Mouse (Mus musculus): Measurements from ENCODE around the gene Fto. TPM values are rescaled to one million over a fixed set of nuclear protein-coding genes. Genes with fewer than 3 reads are reported as not detected.

Fto gene
- polyA plus RNA-seq, 1 experiment = 11.9 TPM

DNA sequence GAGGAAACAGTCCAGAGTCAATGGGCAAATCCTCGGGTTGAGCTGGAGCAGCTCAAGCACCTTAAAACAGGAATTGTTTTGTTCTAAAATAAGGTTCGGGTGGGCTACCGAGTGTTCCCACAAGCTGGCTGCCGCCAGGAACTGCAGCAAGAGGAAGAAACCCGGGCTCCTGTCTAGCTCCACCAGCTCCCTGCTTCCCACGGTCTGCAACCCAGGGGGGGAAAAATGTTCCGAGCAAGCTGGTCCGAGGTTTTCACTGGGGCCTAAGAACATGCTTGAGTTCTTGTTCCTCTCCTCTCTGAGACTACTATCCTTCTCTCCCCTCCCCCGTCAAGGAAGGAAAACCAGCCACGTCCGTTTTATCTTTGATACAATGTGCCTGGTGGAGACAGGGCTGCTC is 256.5 kb downstream of the Fto start:
- Histone ChIP-seq H3K4me3 (ENCODE audit: extremely low read depth, insufficient read depth, insufficient read length) (no peak overlapping the region), H3K27ac (ENCODE audit: insufficient read depth, low read length) (no peak overlapping the region), H3K4me1 (ENCODE audit: control insufficient read depth, insufficient read depth, insufficient read length) (no peaks in the 10 kb centered on the region), H3K27me3 (ENCODE audit: control insufficient read depth, insufficient read depth, low read length) (no peaks in the 10 kb centered on the region), H3K36me3 (ENCODE audit: control insufficient read depth, insufficient read depth, low read length) (no peaks in the 10 kb centered on the region)
- DNase-seq (ENCODE audit: low read depth in 1 of 2, low spot score in 2 of 2) = no peak
- no peak for TF ChIP-seq POLR2A (IDR thresholded peaks at IDR 0.05; ENCODE audit: low read depth, low read length)
- no peak for TF ChIP-seq CTCF (IDR thresholded peaks at IDR 0.05; ENCODE audit: extremely low read depth, insufficient read depth, insufficient read length, insufficient replicate concordance)
- 68% methylated on average over 11 of the region's 11 CpGs for WGBS

DNA sequence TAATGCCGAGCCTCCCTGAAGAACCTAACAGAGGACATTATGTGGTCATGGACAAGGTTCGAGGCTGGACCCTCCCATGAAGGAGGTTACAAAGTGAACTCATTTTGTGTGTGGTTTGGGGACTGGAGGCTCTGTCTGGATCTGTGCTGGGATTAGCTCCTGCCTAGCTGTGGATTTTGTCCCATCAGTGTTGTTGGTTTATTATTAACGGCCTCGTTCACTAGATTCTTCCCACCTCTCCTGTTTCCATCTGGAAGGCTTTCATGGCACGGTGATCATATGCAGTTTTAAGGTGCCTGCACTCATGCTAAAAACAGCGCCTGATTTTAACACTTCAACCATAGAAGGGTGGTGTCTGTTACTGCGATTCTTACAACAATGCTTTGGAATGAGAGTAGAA is 257.5 kb downstream of the Fto start:
- no peak for DNase-seq (ENCODE audit: low read depth in 1 of 2, low spot score in 2 of 2)
- H3K4me1 ChIP-seq (ENCODE audit: control insufficient read depth, insufficient read depth, insufficient read length) = no peaks in the 10 kb centered on the region
- H3K36me3 ChIP-seq (ENCODE audit: control insufficient read depth, insufficient read depth, low read length) = no peaks in the 10 kb centered on the region
- TF ChIP-seq POLR2A (IDR thresholded peaks at IDR 0.05; ENCODE audit: low read depth, low read length) (no peak), CTCF (IDR thresholded peaks at IDR 0.05; ENCODE audit: extremely low read depth, insufficient read depth, insufficient read length, insufficient replicate concordance) (no peak)
- no peak overlapping the region for H3K27ac ChIP-seq (ENCODE audit: insufficient read depth, low read length)
- 94% methylated on average over 7 of the region's 7 CpGs for WGBS
- H3K27me3 ChIP-seq (ENCODE audit: control insufficient read depth, insufficient read depth, low read length) = no peaks in the 10 kb centered on the region
- no peak overlapping the region for H3K4me3 ChIP-seq (ENCODE audit: extremely low read depth, insufficient read depth, insufficient read length)

DNA sequence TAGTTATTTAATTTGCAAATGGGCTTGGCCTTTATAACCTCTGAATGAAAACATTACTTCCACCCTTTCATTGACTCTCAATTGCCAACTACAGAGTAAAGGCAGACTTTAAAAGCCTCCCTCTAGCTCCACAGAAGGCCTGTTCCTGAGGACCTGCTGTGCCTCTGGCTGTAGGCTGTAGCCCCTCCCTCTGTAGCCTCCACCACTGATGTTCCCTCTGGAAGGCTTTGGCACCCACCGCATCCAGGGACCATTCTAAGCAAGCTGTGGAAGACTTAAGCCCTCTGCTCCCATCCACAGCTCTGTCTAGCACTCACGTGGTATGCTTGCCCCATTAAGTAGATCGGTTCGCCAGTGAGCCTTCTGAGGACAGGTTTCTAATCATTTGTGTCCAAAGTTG is 258.7 kb downstream of the Fto start:
- no peak overlapping the region for H3K27ac ChIP-seq (ENCODE audit: insufficient read depth, low read length)
- no peaks in the 10 kb centered on the region for H3K27me3 ChIP-seq (ENCODE audit: control insufficient read depth, insufficient read depth, low read length)
- 92% methylated on average over 4 of the region's 4 CpGs for WGBS
- no peak for DNase-seq (ENCODE audit: low read depth in 1 of 2, low spot score in 2 of 2)
- H3K4me3 ChIP-seq (ENCODE audit: extremely low read depth, insufficient read depth, insufficient read length) = no peak overlapping the region
- no peaks in the 10 kb centered on the region for H3K36me3 ChIP-seq (ENCODE audit: control insufficient read depth, insufficient read depth, low read length)
- no peaks in the 10 kb centered on the region for H3K4me1 ChIP-seq (ENCODE audit: control insufficient read depth, insufficient read depth, insufficient read length)
- TF ChIP-seq POLR2A (IDR thresholded peaks at IDR 0.05; ENCODE audit: low read depth, low read length) (no peak), CTCF (IDR thresholded peaks at IDR 0.05; ENCODE audit: extremely low read depth, insufficient read depth, insufficient read length, insufficient replicate concordance) (no peak)

- 89% methylated on average over 4 of the region's 4 CpGs for WGBS
- TF ChIP-seq POLR2A (IDR thresholded peaks at IDR 0.05; ENCODE audit: low read depth, low read length) (no peak), CTCF (IDR thresholded peaks at IDR 0.05; ENCODE audit: extremely low read depth, insufficient read depth, insufficient read length, insufficient replicate concordance) (no peak)
- no peak for DNase-seq (ENCODE audit: low read depth in 1 of 2, low spot score in 2 of 2)
- H3K27ac ChIP-seq (ENCODE audit: insufficient read depth, low read length) = no peak overlapping the region
- no peaks in the 10 kb centered on the region for H3K36me3 ChIP-seq (ENCODE audit: control insufficient read depth, insufficient read depth, low read length)
- H3K4me1 ChIP-seq (ENCODE audit: control insufficient read depth, insufficient read depth, insufficient read length) = no peaks in the 10 kb centered on the region
- no peak overlapping the region for H3K4me3 ChIP-seq (ENCODE audit: extremely low read depth, insufficient read depth, insufficient read length)
- no peaks in the 10 kb centered on the region for H3K27me3 ChIP-seq (ENCODE audit: control insufficient read depth, insufficient read depth, low read length)
These were observed 259.3 kb downstream of the Fto start for GRCm38 (mm10) chr8:91572630-91573029.

DNA sequence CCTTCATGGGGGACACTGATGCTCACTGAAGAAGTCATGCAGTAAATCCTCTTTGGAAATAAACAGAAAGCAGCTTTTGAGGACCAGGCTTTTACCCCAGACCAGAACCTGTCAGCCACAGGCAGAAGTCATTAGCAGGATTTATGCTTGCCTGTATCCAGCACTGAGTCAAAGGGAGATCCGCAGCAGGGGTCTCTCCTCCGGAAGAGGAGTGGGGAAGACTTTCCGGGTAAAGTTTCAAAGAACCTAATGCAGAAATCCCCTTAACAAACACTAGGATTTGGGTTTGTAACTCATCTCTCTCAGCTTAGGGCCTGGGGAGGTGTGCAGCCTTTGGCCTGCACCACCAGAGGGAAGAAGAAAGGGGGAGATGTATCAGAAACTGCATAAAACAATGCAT is 262.3 kb downstream of the Fto start:
- WGBS = 95% methylated on average over 3 of the region's 3 CpGs

GRCm38 (mm10) chr8:91576086-91576917 is 263.0 kb downstream of the Fto start:
- Histone ChIP-seq H3K4me3 (ENCODE audit: extremely low read depth, insufficient read depth, insufficient read length) (no peak overlapping the region), H3K36me3 (ENCODE audit: control insufficient read depth, insufficient read depth, low read length) (no peaks in the 10 kb centered on the region), H3K27me3 (ENCODE audit: control insufficient read depth, insufficient read depth, low read length) (no peaks in the 10 kb centered on the region), H3K4me1 (ENCODE audit: control insufficient read depth, insufficient read depth, insufficient read length) (no peaks in the 10 kb centered on the region), H3K27ac (ENCODE audit: insufficient read depth, low read length) (no peak overlapping the region)
- DNase-seq (ENCODE audit: low read depth in 1 of 2, low spot score in 2 of 2) = no peak
- 88% methylated on average over 17 of the region's 17 CpGs for WGBS
- TF ChIP-seq POLR2A (IDR thresholded peaks at IDR 0.05; ENCODE audit: low read depth, low read length) (no peak), CTCF (IDR thresholded peaks at IDR 0.05; ENCODE audit: extremely low read depth, insufficient read depth, insufficient read length, insufficient replicate concordance) (no peak)

More for the DNA sequence above, 262.3 kb downstream of the Fto start:
- H3K27me3 ChIP-seq (ENCODE audit: control insufficient read depth, insufficient read depth, low read length) = no peaks in the 10 kb centered on the region
- H3K27ac ChIP-seq (ENCODE audit: insufficient read depth, low read length) = no peak overlapping the region
- no peak for TF ChIP-seq CTCF (IDR thresholded peaks at IDR 0.05; ENCODE audit: extremely low read depth, insufficient read depth, insufficient read length, insufficient replicate concordance)
- no peak overlapping the region for H3K4me3 ChIP-seq (ENCODE audit: extremely low read depth, insufficient read depth, insufficient read length)
- H3K4me1 ChIP-seq (ENCODE audit: control insufficient read depth, insufficient read depth, insufficient read length) = no peaks in the 10 kb centered on the region
- no peak for DNase-seq (ENCODE audit: low read depth in 1 of 2, low spot score in 2 of 2)
- H3K36me3 ChIP-seq (ENCODE audit: control insufficient read depth, insufficient read depth, low read length) = no peaks in the 10 kb centered on the region

- TF ChIP-seq POLR2A (IDR thresholded peaks at IDR 0.05; ENCODE audit: low read depth, low read length) (no peak), CTCF (IDR thresholded peaks at IDR 0.05; ENCODE audit: extremely low read depth, insufficient read depth, insufficient read length, insufficient replicate concordance) (no peak)
- WGBS = 92% methylated on average over 6 of the region's 6 CpGs
- no peaks in the 10 kb centered on the region for H3K36me3 ChIP-seq (ENCODE audit: control insufficient read depth, insufficient read depth, low read length)
- no peaks in the 10 kb centered on the region for H3K4me1 ChIP-seq (ENCODE audit: control insufficient read depth, insufficient read depth, insufficient read length)
- no peaks in the 10 kb centered on the region for H3K27me3 ChIP-seq (ENCODE audit: control insufficient read depth, insufficient read depth, low read length)
- no peak overlapping the region for H3K4me3 ChIP-seq (ENCODE audit: extremely low read depth, insufficient read depth, insufficient read length)
- DNase-seq (ENCODE audit: low read depth in 1 of 2, low spot score in 2 of 2) = no peak
- H3K27ac ChIP-seq (ENCODE audit: insufficient read depth, low read length) = no peak overlapping the region
These were observed 263.6 kb downstream of the Fto start for GRCm38 (mm10) chr8:91576918-91577241.
